Mouse (Mus musculus): ENCODE data around the gene Ralgps2.

DNA sequence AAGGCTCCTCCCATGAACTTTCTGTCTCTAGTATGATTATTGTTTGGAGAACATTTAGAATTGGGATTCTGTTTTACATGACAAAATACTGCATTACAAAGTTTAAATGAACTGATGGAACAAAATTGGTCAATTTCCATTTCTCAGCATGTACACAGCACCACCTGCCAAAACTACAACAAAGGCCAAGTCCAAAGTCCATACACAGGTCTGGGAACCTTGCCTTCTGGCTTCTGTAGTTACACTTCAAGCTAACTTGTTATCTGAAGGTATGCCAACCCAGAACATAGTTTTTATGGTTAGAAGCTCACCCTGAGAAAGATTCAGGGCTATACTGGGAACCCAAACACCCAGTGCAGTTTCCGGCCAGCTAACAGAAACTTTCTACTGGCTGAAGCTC is 120.2 kb downstream of the Ralgps2 start:
- TF ChIP-seq POLR2A (IDR thresholded peaks at IDR 0.05; ENCODE audit: borderline replicate concordance, control insufficient read depth, low read depth, low read length) = no peak
- no peak for TF ChIP-seq CTCF (IDR thresholded peaks at IDR 0.05; ENCODE audit: control insufficient read depth, insufficient read depth, low read length)

All from bone marrow, adult 2 months (tissue).